Mouse (Mus musculus): ENCODE results near the gene Agbl1. TPM values are rescaled to one million over a fixed set of nuclear protein-coding genes. Genes with fewer than 3 reads are reported as not detected.
A peak's percentile ranks its signal among the peaks of the same experiment; 100 is the strongest.
"Not testable (repeated sequence)": the region's sequence is repeated elsewhere in the genome, so short reads cannot be mapped to it uniquely, and the experiment has no call there.

Gene Agbl1
- polyA plus RNA-seq, 1 experiment, result 0.12 TPM

- DNase-seq (ENCODE audit: extremely low spot score in 1 of 2, low spot score in 1 of 2), result no peak
Measured at GRCm38 (mm10) chr7:76560564-76561258, 331.0 kb downstream of the Agbl1 start.

DNA sequence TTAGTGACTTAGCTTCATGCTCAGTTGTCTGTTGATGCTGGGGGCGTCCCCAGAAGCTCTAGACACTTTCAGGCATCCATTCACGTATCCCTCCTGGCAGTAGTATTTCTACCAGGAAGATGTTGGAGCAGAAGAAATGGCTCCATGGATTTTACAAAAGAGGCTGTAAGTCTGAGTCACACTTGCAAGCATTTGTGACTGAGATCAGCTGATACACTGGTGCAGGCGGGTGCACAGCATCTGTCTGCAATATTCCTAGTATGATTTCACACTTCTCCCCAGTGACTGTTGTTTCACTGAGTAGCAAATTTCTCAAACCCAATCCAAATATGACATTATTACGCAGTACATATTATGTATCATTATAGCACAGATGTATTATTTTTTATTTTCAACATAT, 332.8 kb downstream of the Agbl1 start:
- DNase-seq (ENCODE audit: extremely low spot score in 1 of 2, low spot score in 1 of 2), result peak; percentile 2 to 52

- DNase-seq (ENCODE audit: extremely low spot score in 1 of 2, low spot score in 1 of 2), result no peak
Measured at GRCm38 (mm10) chr7:76594566-76595079, 364.9 kb downstream of the Agbl1 start.

DNA sequence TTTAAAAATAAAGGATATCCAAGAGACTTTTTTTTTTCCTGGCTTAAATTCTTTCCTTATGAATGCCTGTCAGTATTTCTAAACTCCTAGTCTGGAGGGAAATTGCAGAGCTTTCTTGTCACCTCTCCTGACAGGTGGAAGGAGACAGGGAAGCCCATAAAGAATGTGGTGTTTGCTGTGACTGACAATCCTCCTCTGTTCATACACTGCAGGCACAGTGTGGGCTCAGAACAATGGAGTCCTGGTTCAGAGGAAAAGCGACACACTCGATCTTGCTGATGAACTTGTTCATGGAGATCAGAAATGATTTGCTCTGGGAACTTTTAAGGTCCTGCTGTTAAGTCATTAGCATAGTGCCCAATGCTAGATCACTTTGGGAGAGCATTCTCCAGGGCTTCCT, 368.1 kb downstream of the Agbl1 start:
- no peak for DNase-seq (ENCODE audit: extremely low spot score in 1 of 2, low spot score in 1 of 2)

DNA sequence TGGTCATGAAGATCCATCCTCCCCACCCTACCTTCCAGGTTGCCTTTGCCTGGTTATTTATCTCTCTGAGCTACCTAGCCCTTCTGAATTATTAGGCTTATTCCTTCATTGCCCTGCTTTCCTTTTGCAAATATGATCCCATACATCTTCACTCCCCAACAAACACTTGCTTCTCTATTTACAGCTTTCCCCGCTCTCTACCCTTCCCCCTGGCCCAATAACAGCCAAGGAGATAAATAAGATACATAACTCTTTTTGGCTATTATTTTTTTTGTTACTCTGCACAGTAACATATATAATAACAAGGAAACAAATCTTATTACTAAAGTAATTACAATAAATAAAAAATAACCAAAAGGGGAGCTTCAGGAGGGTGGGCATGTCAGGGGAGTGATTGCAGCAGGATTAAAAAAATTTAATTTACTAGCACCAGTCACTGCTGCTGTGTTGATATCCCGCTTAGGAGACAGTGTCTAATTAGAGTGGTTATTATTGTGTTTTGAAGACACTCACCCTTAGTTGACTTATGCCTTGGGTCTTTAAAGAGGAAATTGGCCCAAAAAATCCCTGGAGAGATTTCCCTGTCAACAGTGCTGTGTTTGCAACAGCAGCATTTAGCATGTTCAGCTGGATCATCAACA, 370.5 kb downstream of the Agbl1 start:
- no peak for DNase-seq (ENCODE audit: extremely low spot score in 1 of 2, low spot score in 1 of 2)

- DNase-seq (ENCODE audit: extremely low spot score in 1 of 2, low spot score in 1 of 2), result no peak
Measured at GRCm38 (mm10) chr7:76629528-76629927, 399.8 kb downstream of the Agbl1 start.

GRCm38 (mm10) chr7:76650984-76651383, 421.3 kb downstream of the Agbl1 start:
- DNase-seq (ENCODE audit: extremely low spot score in 1 of 2, low spot score in 1 of 2), result no peak

- no peak for DNase-seq (ENCODE audit: extremely low spot score in 1 of 2, low spot score in 1 of 2)
Measured at GRCm38 (mm10) chr7:76661072-76661471, 431.4 kb downstream of the Agbl1 start.

DNA sequence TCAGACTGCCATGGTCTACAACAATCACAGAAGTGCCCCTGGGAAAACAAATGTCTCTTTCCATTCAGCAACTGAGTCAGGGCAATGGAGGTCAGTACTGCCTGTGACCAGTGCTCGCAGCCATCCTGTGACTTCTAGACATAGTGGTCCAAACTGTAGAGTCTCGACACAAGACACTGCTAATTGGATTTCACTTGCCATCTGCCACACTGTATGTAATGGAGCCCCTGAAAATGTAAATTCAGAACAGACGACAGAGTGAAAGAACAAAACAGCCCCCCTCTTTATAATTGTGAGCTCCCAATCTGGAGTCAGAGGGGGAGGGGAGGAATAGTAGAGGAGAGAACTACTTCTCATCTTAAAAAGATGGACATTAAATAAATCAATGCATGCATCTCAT, 445.2 kb downstream of the Agbl1 start:
- no peak for DNase-seq (ENCODE audit: extremely low spot score in 1 of 2, low spot score in 1 of 2)

DNA sequence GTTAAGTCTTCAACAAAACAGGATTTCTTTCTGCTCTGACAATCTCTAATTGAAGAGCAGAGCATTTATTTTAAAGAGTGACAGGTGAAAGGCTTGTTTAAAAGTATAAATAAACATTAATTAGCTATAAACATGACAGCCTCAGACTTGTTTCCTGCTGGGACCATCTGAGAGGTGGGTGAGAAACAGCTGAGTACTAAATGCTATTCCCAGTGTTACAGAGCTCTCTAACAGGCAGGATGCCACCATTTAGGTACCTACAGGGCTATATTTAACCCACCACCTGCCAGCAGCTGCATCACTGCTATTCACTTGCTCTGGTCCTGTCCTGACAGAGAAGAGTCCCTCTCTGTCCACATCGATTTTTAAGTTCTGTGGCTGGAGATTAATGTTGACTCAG, 471.5 kb downstream of the Agbl1 start:
- no peak for DNase-seq (ENCODE audit: extremely low spot score in 1 of 2, low spot score in 1 of 2)

GRCm38 (mm10) chr7:76732220-76732619, 502.5 kb downstream of the Agbl1 start:
- not testable (repeated sequence) for DNase-seq (ENCODE audit: extremely low spot score in 1 of 2, low spot score in 1 of 2)

DNA sequence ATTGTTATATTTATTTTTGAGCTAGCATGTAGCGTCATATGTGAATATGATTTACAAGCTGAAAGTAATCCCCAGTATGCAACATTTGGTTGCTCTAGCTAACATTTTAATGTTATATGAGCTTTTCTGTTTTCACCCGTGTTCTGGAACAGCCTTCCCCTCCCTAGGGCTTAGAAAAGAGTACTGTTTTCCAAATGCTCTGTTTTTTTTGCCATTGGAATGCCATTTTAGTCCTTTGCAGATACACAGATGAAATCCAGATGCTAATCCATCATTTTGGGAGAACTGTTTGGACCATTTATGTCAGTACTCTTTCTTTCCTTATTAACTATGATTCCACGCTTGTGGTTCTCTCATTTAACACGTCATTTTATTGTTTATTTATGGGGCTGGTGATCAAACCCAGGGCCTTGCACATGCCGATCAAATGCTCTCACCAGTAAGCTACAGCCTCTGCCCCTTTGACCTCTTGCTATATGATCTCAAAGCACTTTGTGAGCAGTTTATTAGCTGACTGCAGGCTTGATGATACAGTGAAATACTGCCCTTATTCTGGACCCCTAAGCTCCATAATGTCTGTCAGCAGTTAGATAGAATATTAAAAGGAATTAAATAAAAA, 547.7 kb downstream of the Agbl1 start:
- no peak for DNase-seq (ENCODE audit: extremely low spot score in 1 of 2, low spot score in 1 of 2)

- no peak for DNase-seq (ENCODE audit: extremely low spot score in 1 of 2, low spot score in 1 of 2)
Measured at GRCm38 (mm10) chr7:76780446-76780845, 550.8 kb downstream of the Agbl1 start.

- DNase-seq (ENCODE audit: extremely low spot score in 1 of 2, low spot score in 1 of 2), result no peak
Measured at GRCm38 (mm10) chr7:76788561-76789306, 559.0 kb downstream of the Agbl1 start.

DNA sequence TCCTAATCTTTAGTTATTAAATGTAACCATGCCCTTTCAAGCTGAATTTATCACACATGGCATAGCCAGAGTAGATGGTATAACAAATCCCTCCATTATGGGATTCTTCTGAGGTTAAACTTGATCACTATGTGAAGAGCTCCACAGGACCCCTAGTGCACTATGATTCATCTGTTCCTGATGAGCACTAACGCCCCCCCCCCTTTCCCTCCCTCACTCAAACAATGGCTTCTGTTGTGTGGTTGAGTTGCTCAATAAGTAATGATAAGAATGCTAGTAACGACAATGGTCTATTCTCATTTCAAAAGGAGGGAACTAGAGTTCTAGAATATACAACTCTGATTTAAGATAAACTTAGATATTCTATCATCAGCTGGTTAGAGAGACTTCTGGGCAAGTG, 560.4 kb downstream of the Agbl1 start:
- DNase-seq (ENCODE audit: extremely low spot score in 1 of 2, low spot score in 1 of 2), result no peak

DNA sequence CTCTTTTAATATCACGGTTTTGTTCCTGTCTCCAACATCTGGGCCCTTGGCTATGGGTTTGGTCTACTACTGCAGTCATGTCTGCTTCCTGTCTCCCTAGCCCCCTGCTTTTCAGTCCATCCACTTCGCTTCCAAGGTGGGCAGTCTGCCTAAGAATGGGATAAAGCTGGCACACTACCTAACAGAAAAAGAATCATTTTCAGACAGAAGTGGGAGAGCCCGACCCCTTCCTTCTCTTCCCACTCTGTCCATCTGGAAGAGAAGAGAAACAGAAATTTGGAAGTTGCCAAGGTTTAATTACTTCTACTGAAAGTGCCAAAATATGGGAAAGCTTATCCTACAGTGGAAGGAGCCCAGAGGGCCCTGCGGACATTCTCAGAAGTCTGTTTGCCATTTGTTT, 561.6 kb downstream of the Agbl1 start:
- DNase-seq (ENCODE audit: extremely low spot score in 1 of 2, low spot score in 1 of 2), result peak in 1 of 2 experiments; percentile 16

- DNase-seq (ENCODE audit: extremely low spot score in 1 of 2, low spot score in 1 of 2), result no peak
Measured at GRCm38 (mm10) chr7:76810003-76810402, 580.3 kb downstream of the Agbl1 start.

GRCm38 (mm10) chr7:76820571-76820970, 590.9 kb downstream of the Agbl1 start:
- no peak for DNase-seq (ENCODE audit: extremely low spot score in 1 of 2, low spot score in 1 of 2)

DNA sequence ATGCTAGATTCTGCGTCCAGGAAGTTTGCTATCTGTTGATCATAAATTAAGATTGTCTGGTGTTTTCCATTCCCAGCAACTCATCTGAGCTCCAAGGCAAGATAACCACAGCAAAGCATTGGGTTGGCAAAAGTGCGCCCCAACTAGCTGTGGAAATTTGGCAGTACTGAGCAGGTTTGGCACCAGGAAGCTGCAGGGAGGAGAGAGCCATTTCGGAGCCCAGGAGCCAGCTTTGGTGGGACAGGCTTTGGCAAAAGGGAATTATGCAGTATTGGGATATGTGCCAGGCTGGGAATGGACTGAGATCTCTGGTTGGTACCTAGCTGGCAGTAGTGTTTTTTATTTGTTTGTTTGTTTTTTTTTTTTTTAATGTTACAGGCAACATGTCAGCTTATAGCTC, 612.5 kb downstream of the Agbl1 start:
- no peak for DNase-seq (ENCODE audit: extremely low spot score in 1 of 2, low spot score in 1 of 2)

DNA sequence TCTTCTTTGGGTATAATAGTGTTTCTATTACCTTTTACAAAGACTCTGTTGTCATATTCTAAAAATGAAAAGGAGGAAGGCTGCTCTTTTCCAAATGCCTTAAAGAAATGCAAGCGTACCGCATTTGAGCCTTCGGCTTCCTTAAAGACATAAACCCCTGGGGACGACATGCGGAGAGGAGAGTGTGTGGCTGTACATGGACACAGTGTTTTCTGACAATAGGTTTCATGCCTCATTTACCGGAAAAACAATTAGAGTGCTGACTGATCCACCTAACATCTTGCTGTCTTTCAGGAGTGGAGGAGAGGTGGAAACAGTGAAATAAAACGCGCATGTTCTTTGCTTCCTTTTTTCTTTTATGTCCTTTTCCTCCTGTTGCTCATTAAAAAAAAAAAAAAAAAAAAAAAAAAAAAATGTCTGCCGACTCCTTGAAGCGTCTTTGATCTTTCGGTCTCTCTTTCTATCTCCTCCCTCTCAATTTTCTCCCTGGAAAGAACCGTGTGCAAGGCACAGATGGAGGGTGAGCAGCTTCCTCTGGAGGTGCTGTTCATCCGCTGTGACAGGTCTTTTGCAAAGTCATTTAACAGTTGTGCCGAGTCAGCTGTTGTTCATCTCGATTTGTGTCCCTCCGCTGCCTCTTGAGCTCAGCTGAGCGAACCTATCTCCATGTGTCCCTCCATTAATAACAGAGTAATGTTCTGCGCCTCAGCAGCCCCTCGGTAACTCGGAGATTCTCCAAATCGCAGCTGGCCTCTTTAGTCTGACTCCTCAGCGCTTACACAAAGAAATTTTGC, 659.9 kb downstream of the Agbl1 start:
- peak; percentile 2 to 16 for DNase-seq (ENCODE audit: extremely low spot score in 1 of 2, low spot score in 1 of 2)
